Mouse (Mus musculus): Measurements from ENCODE around the gene Unc79.

Gene Unc79

DNA sequence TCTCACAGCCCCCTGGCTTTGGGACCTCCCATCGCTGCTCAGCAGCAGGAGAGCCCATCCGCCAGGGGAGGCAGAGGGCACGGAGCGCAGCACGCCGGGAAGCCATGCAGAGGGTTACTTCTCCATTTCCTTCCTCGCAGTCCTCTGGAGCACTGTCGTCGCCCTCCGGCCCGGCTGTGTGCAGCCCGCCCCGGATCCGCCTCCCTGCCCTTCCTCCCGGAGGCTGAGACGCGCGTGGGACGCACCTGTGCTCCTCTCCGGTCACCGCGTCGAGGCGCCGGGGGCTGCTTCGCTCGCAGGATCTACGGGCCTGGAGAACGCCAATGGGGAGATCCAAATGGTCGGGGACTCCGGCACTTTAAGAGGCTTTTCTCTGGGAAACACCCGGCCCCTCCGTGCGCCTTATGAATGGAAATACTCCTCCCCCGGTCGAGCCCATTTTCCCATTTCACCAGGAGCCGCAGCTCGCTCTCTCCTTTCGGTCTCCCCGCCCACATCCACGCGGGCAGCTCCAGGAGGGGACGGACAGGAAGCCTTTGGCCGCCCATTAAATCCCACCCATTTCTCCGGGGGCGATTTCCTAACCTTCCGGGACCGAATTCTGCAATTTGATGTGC is at the start of gene Unc79:
Gene Unc79, plus strand, starts transcription at position 82 of the 617 bp plus-strand sequence.
- peak; percentile 48 for DNase-seq (ENCODE audit: low spot score)

DNA sequence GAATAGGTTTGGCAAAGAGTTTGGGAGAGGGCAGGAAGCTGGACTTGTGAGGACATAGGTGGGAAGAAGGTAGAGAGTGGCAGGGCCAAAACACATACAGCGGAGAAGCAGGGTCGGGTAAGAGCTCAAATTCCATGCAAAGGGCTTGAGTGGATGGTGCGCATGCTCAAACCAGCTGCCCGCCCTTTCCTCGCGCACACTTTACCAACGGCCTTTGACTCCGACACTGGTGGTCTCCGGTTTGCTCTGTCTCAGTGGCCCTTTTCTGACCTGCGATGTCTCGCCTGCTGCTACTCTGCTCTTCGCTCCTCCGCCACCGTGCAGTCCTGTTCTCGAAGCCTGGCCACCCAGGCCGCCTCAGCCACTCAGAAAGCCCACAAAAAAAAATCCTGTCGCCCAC is 49.6 kb upstream of the Unc79 start, which contains the start of gene Cox8c:
Gene Cox8c, plus strand, starts transcription at position 226 of the 400 bp plus-strand sequence.
- no peak for DNase-seq (ENCODE audit: low spot score)

DNA sequence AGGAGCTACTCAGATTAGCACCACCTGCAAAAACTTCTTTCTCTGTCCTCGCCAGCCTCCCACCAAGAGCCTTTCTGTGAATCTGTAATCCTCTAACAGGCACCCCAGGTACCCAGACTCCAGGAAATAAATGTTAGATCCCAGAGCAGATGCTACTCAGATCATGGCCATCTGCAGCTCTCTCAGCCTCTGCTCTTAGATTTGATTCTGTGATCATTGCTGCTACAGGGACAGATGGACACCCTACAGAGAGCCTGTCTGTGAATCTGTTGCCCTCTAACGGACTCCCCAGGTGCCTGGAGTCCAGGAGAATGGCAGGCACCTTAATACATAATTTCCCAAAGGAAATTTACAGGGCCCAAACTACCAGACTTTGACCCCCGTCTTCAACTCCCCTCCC is 40.5 kb upstream of the Unc79 start:
- DNase-seq (ENCODE audit: low spot score): no peak

DNA sequence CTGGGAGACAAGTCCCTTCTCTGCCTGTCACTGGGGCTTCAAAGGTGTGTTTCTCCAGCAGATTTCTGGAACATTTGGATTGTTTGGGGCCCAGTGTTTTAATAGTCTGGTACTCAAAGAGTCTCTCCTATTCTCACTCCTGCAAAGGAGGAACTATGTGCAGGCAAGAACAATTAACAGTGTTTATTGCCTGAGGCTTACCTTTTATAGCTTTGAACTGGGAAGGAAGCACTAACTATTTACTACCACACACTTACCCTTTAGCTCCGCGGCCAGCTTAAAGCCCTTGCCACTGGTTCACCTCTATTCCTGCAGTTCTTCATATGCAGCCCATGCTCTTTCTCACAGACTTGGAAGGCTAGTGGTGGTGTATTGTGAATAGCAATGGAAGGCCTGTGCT is 32.6 kb upstream of the Unc79 start:
- DNase-seq (ENCODE audit: low spot score): no peak

DNA sequence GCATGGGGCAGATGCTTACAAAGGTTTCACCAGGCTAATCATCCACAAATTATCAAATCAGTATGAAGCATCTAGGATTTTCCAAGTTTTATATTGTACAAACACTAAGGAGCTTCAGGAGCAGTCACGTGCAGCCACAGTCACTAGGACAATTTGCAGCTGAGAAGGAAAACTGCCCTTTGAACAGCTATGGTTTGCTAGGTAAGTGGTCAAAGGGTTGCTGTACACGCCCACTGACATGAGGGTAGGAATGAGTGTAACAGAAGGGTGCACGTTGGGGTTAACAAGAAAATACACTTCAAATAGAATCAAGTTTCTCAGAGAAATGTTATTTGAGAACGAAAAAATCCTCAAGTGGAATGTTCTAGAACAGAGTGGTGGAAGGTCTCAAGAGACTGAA is 18.9 kb upstream of the Unc79 start:
- DNase-seq (ENCODE audit: low spot score): no peak

DNA sequence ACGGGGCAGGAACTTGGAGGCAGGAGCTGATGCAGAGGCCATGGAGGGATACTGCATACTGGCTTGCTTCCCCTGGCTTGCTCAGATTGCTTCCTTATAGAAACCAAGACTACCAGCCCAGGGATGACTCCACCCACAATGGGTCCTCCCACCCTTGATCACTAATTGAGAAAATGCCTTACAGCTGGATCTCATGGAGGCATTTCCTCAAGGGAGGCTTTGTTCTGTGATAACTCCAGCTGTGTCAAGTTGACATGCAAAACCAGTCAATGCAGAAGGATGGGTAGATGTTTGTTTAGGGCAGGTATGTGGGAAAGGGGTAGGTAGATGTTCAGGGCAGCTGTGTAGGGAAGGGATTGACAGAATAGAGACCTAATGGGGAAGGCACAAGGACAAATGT is 18.3 kb upstream of the Unc79 start:
- no peak for DNase-seq (ENCODE audit: low spot score)

DNA sequence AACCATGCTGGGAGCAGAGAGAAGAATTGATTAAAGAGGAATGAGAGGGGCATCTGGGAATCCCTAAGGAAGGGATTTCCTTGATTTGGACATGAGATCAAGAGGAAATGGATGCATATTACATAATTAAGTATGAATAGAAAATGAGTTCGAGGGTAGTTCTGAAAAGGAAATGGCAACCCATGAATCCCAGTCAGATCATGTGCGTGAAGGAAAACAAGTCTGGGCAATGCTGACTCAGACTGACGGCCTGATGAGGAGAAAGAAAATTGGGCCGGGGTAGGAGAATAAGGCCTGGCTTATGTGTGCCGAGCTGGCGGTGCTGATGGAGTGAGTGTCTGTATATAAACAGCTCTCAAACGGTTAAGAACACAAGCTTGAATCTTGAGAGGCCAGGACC is 17.9 kb upstream of the Unc79 start:
- DNase-seq (ENCODE audit: low spot score): no peak

DNA sequence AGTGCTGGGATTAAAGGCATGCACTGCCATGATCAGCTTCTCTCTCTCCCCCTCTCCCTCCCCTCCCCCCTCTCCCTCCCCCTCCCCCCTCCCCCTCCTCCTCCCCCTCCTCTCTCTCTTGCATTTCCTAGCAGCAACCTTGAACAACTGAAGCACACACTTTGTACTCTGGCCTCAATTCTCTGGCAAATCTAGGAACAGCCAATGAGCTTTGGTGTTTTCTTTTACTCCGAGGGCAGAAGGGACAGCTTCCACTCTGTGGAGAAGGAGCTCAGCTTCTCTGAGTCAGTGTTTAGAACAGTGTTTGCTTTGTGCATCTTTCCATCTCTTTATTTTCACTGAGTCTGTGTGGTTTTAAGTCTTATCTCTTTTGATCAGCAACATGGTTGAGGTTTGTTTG is 12.8 kb upstream of the Unc79 start:
- DNase-seq (ENCODE audit: low spot score): no peak

DNA sequence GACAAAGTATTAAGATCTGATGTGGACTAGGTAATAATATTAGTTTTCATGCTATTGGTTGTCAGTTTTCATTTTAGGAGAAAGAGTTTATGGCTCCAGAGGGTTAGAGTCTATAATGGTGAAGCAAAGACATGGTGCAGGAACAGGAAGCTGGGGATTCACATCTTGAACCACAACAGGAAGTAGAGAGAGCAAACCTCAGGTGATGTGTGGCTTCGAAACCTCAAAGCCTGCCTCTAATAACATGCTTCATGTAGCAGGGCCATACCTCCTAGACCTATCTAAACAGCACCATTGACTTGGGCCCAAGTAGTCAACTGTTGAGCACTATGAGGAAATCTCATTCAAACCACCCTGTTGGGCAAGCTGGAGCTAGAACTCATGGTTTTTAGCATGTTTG is 3.1 kb upstream of the Unc79 start:
- DNase-seq (ENCODE audit: low spot score): no peak

DNA sequence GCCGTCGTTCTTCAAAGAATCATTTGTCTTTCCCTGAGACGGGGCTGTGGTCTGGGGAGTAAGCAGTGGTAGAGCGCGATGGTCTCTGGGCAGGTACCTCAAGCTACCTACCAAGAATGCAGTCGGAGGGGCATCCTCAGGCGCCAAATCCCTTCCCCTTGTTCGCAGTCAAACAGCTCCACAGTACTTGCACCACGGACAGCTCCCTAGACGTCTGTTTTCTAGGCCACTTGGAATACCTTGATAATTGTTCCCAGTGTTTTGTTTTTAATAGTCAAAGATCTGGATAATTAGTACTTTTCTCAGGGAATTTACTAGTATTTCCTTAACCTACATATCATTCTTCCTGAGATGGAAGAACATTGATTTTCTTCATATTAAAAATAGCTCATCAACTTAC is 833 bp upstream of the Unc79 start:
- DNase-seq (ENCODE audit: low spot score): no peak

DNA sequence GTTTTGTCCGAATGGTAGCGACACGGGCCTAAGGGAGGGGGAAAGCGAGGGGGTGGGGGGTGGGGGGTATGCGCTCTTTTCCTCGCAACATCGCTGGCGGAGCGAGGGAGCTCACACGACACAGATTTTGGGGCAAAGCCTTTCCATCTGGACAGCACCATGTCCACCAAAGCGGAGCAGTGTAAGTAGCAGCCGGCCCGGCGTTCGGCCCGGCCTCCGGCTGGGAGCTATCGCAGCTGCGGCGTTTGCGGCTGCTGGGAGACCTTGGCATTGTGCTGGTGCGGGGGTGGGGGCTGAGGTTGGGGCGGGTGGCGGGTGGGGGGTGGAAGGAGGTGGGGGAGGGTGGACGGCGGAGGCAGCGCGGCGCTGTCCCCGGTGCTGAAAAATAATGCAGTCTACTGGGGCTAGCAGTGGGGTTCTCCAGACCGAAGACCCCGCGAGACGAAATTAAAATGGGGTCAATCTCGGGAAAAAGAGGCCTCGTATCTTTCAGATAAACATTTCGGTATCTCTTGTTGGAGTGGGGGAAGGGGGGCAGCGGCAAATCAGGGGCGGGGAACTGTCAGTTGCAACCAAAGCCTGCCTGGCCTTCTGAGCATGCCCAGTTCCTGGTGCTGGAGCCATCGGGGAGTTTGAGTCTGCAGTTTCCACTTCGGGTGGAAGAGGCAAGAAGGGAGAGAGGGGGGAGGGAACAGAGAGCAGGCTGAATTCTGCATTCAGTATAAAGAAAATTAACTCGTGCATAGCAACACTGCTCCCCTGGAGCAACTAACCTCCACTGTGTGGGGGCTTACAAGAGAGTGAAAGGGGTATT is 943 bp downstream of the Unc79 start:
- DNase-seq (ENCODE audit: low spot score): peak; percentile 76

DNA sequence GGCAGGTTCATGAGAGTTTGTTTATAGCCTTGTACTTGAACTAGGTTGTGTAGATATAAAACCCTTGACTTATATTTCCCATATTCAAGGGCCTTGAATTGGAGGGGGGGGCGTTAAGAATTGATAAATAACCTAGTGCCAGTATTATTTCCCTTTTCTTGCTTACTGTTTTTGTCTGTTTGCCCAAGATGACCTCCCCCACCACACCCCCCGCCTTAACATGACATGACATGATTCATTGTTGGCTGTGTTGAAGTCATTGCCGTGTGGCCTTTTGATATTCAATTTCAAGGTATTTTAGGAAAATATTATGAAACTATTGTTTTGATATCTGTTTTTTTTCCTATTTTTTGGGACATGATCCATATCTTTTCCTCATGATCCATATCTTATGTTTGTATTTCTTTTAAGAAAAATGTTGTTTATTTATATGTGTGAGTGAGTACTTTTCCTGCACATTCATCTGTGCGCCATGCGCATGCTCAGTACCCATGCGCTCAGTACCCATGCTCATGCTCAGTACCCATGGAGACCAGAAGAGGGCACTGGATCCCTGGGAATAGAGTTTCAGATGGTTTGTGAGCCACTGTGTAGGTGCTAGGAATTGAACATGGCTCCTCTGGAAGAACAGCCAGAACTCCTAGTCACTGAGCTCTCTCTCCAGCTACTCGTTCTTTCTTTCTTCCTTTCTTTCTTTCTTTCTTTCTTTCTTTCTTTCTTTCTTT is 11.6 kb downstream of the Unc79 start:
- no peak for DNase-seq (ENCODE audit: low spot score)

DNA sequence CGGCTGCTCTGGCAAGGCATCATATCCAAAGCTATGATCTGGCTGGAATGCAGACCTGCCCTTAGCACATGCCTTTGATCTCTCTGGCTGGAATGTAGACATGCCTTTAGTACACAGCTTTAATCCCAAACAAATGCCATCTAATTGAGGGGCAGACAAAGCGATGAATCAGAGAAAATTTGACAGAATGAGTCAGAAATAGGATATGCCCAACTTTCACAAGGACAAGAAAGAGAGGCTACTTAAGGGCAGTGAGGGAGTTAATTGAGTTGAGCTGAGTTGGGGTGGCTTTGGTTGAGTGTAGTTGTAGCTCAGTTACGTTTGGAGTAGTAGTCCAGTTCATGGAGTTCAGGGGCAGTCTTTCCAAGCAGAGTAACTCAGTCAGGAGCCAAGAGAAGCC is 12.4 kb downstream of the Unc79 start:
- DNase-seq (ENCODE audit: low spot score): no peak

DNA sequence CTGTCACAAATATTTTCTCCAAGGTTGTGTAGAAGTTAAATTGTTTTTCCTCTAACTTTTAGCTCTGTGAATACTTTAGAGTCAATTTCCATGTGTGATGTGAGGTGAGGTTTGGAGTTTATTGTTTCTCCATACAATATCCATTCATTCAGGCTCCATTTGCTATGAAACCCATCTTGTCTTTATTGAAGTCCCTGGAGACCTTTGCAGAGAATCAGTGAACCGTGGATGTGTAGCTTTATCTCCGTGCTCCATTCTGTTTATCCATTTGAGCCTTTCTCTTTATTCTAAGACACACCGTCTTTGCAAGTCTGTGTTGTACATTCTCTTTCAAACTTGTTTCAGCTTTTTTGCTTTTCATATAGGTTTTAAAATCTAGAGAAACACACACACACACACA is 15.8 kb downstream of the Unc79 start:
- DNase-seq (ENCODE audit: low spot score): no peak

DNA sequence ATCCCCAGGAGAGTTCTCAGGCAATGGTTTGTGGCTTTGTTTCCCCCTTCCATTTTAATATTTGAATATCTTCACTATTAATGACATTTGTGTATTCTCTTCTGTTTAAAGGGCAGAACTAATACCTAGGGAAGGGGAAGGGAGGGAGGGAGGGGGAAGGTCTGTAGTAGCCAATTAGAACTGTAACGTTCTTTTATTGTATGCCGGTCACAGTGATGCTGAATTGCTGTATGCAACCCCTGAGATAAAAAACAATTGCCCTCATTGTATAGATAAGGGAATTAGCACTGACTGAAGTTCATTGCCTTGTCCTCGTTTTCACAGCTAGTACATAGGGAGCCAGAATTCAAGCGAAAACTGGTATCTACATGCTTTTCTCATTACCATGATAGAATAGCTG is 31.9 kb downstream of the Unc79 start:
- no peak for DNase-seq (ENCODE audit: low spot score)

DNA sequence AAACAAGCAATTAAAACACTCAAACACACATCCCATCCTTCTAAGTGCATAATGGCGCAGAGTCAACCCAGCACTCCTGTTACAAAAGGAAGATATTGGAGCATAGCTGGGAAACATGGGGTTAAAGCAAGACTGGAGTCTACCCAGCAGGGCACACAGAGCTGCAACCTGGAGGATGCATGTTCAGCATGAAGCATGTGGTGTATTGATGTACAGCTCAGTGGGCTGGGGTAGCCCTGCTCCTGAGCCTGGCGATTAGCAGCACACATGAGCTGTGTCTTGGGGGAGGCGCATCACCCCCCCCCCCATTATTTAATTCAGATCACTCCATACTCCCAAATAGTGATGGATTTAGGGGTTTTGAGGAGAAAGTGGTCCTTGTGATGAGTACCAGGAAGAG is 32.9 kb downstream of the Unc79 start:
- no peak for DNase-seq (ENCODE audit: low spot score)

DNA sequence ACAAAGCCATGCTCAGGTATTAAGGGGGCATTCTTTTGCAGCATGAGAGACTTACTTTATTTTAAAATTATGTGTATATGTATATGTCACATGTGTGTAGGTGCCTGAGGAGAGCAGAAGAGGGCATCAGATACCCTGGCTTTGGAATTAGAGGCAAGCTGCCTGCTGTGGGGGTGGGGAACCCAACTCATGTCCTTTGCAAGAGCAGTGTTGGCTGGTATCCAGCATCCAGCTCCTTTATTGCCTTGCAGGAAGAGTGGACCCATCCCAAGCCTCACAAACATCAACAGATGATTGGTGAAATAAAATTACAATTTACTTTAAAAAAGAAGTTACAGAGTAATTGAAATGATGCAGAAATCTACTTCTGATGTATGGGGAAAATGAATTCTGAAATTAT is 36.7 kb downstream of the Unc79 start:
- no peak for DNase-seq (ENCODE audit: low spot score)

DNA sequence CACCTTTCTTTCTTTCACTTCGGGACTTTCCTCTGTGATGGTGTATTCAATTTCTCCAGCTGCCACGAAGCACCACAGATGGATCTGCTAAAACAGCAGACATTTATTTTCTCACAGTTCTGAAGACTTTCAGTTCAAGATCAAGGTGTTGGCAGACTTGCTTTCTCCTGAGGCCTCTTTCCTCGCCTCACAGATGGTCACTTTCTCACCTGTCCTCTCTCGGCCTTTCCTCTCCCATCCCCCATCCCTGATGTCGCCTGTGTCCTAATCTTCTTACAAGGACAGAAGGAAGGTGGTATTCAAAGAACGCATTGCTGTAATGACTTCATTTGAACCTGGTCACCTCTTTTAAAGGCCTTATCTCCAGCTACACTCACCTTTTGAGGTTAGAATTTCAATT is 39.1 kb downstream of the Unc79 start:
- no peak for DNase-seq (ENCODE audit: low spot score)

DNA sequence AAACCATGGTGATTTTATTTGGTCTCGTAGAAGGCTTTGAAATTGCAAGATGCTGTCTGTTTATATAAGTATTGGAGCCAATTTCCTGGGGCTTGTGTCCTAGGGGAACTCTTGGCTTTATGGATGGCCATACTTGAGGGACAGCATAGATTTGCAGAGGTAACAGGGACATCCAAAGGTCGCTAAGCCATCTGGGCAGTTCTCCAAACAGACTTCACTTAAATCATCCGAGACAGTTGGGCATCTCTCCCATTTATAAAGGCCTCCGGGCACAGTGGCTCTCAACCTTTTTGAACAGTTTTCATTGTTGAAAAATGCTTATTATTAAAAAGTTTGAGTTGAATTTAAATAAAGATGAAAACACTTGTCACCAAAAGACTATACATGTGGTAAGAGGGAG is 59.8 kb downstream of the Unc79 start:
- DNase-seq (ENCODE audit: low spot score): no peak

DNA sequence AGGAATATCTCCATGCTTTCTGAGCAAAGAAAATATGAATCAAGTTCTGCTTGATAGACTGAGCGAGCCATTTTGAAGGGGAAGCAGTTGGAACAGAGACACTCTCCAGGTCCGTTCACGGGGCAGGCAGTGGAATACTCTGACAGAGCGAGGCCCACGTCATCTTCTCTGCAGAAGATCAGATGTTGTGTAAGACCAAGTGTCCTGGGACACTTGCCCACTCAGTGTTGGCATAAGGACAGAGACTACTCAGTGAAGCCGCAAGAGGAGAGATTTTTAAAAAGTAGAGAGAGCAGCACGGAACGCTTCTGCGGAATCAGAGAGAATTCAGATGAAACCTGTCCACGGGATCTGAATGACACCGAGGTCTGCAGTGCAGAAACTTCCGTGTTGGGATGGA is 69.5 kb downstream of the Unc79 start:
- peak; percentile 4 for DNase-seq (ENCODE audit: low spot score)

DNA sequence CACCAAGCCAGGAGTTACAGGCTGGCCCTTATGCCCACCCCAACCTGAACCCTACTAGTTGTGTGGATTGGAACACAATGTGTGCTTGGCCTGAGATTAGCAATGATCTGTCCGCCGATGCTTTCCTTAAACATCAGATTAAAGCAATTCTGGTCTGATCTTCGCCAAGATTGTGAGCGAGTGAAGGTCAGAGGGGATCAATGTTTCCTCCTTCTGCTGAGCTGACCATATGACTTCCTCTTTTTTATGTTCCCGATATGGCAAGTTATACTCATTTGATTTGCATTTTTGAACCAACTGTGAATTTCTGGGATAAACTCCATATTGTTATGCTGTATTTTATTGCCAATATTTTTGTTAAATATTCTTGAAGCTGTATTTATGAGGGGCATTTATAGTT is 88.0 kb downstream of the Unc79 start:
- no peak for DNase-seq (ENCODE audit: low spot score)

DNA sequence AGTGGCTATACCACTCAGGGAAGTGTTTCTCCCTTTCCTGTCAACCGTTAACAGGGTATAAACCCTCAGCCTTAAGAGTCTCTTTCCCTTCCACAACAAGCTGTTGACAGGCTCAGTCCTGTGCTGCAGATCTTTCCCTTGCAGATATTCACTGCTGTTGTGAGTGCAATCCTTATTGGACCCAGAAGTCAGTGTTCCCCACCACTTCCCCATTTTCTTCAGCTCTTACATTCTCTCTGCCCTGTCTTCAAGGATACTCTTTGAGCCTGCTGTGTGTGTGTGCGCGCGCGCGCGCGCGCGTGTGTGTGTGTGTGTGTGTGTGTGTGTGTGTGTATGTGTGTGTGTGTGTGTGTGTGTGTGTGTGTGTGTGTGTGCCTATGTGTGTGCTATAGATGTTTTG is 90.7 kb downstream of the Unc79 start:
- DNase-seq (ENCODE audit: low spot score): no peak

DNA sequence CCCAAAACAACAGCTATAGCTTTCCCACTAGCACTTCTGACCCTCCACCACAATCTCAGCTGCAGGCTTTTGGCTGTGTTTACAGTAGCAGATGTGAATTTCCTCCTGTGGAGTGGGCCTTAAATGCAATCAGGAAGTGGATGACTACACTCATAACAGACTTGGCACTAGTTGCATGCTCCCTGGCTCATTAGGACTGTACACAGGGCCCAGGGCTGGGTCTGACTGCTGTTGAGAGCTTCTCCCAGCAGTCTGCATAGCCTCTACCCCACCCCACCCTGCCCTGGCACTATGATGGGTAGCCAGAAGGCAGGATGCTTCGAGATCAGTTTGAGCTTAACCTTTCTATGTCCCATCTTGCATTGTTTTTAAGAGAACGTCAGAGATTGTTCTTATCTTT is 91.5 kb downstream of the Unc79 start:
- DNase-seq (ENCODE audit: low spot score): no peak

Measured in ovary, postnatal 36 days (tissue).